Mouse (Mus musculus): ENCODE results near the gene Ptprd. TPM values are rescaled to one million over a fixed set of nuclear protein-coding genes. Genes with fewer than 3 reads are reported as not detected.
A peak's percentile ranks its signal among the peaks of the same experiment; 100 is the strongest.

Ptprd gene
- total RNA-seq, 2 experiments from 2014 or later = 7.3 to 9.6 TPM

- no peak for DNase-seq
- intact Hi-C loops (cut with DNase I) = no loop called here
These were observed 1536.0 kb downstream of the Ptprd start for GRCm38 (mm10) chr4:76675726-76676125.

- intact Hi-C loops (cut with DNase I) = no loop called here
- no peak for DNase-seq
These were observed 1538.5 kb downstream of the Ptprd start for GRCm38 (mm10) chr4:76673224-76673623.

GRCm38 (mm10) chr4:76672653-76673052, 1539.1 kb downstream of the Ptprd start:
- DNase-seq = no peak
- intact Hi-C loops (cut with DNase I) = no loop called here

- intact Hi-C loops (cut with DNase I) = no loop called here
These were observed 1550.0 kb downstream of the Ptprd start for GRCm38 (mm10) chr4:76661725-76662124.

GRCm38 (mm10) chr4:76660146-76660545, 1551.6 kb downstream of the Ptprd start:
- no peak for DNase-seq
- intact Hi-C loops (cut with DNase I) = no loop called here

More at GRCm38 (mm10) chr4:76661725-76662124, 1550.0 kb downstream of the Ptprd start:
- no peak for DNase-seq

- no peak for DNase-seq
- intact Hi-C loops (cut with DNase I) = no loop called here
These were observed 1555.0 kb downstream of the Ptprd start for GRCm38 (mm10) chr4:76656734-76657133.

GRCm38 (mm10) chr4:76652971-76653370, 1558.8 kb downstream of the Ptprd start:
- intact Hi-C loops (cut with DNase I) = no loop called here

GRCm38 (mm10) chr4:76621740-76622139, 1590.0 kb downstream of the Ptprd start:
- DNase-seq = peak in 1 of 2 experiments; percentile 1
- intact Hi-C loops (cut with DNase I) = no loop called here

More at GRCm38 (mm10) chr4:76652971-76653370, 1558.8 kb downstream of the Ptprd start:
- no peak for DNase-seq

GRCm38 (mm10) chr4:76616614-76617013, 1595.1 kb downstream of the Ptprd start:
- no peak for DNase-seq
- intact Hi-C loops (cut with DNase I) = no loop called here

GRCm38 (mm10) chr4:76608246-76608645, 1603.5 kb downstream of the Ptprd start:
- no peak for DNase-seq
- intact Hi-C loops (cut with DNase I) = no loop called here

- DNase-seq = no peak
- intact Hi-C loops (cut with DNase I) = no loop called here
These were observed 1605.0 kb downstream of the Ptprd start for GRCm38 (mm10) chr4:76606808-76607207.

GRCm38 (mm10) chr4:76590722-76591121, 1621.0 kb downstream of the Ptprd start:
- intact Hi-C loops (cut with DNase I) = no loop called here

GRCm38 (mm10) chr4:76583025-76583424, 1628.7 kb downstream of the Ptprd start:
- no peak for DNase-seq
- intact Hi-C loops (cut with DNase I) = no loop called here

More at GRCm38 (mm10) chr4:76590722-76591121, 1621.0 kb downstream of the Ptprd start:
- no peak for DNase-seq

GRCm38 (mm10) chr4:76566006-76566405, 1645.8 kb downstream of the Ptprd start:
- DNase-seq = no peak
- intact Hi-C loops (cut with DNase I) = no loop called here

- intact Hi-C loops (cut with DNase I) = no loop called here
These were observed 1670.0 kb downstream of the Ptprd start for GRCm38 (mm10) chr4:76541769-76542168.

GRCm38 (mm10) chr4:76532926-76533325, 1678.8 kb downstream of the Ptprd start:
- peak in 1 of 2 experiments; percentile 1 for DNase-seq
- intact Hi-C loops (cut with DNase I) = no loop called here

More at GRCm38 (mm10) chr4:76541769-76542168, 1670.0 kb downstream of the Ptprd start:
- no peak for DNase-seq

GRCm38 (mm10) chr4:76525281-76525680, 1686.5 kb downstream of the Ptprd start:
- no peak for DNase-seq
- intact Hi-C loops (cut with DNase I) = no loop called here

- DNase-seq = no peak
- intact Hi-C loops (cut with DNase I) = no loop called here
These were observed 1708.5 kb downstream of the Ptprd start for GRCm38 (mm10) chr4:76503279-76503601.

- no peak for DNase-seq
- intact Hi-C loops (cut with DNase I) = no loop called here
These were observed 1709.0 kb downstream of the Ptprd start for GRCm38 (mm10) chr4:76502575-76503278.

GRCm38 (mm10) chr4:76485848-76486247, 1725.9 kb downstream of the Ptprd start:
- no peak for DNase-seq
- intact Hi-C loops (cut with DNase I) = loop anchor here (5.0 kb wide), 1 partner anchor 624 kb away; no protein-coding TSS in a partner anchor

GRCm38 (mm10) chr4:76468366-76469100, 1743.2 kb downstream of the Ptprd start:
- intact Hi-C loops (cut with DNase I) = no loop called here

GRCm38 (mm10) chr4:76464682-76465081, 1747.1 kb downstream of the Ptprd start:
- DNase-seq = no peak
- intact Hi-C loops (cut with DNase I) = no loop called here

More at GRCm38 (mm10) chr4:76468366-76469100, 1743.2 kb downstream of the Ptprd start:
- DNase-seq = no peak

All from heart, postnatal 36 days (tissue).